Mouse (Mus musculus) embryonic facial prominence, embryonic 12.5 days (tissue): ENCODE results near the gene Grpel1. TPM values are rescaled to one million over a fixed set of nuclear protein-coding genes. Genes with fewer than 3 reads are reported as not detected.

ENCODE experiments used
- ATAC-seq: fragments of 200-750 bp; cut with Nextera tagmentation; 2 replicates; pipeline ENCODE4 v1.8.0; 2017; ENCODE audit not compliant: insufficient number of reproducible peaks, insufficient read depth, low FRiP score, low TSS enrichment
- H3K27ac ChIP-seq: fragments of 300-500 bp; sonication (generic); 2 replicates; pipeline ENCODE4 v1.5.1; 2016; ENCODE audit warnings: mild to moderate bottlenecking
- H3K27me3 ChIP-seq: fragments of 300-500 bp; sonication (generic); 2 replicates; pipeline ENCODE4 v1.6.1; 2016; ENCODE audit warnings: mild to moderate bottlenecking, moderate library complexity
- H3K36me3 ChIP-seq: fragments of 300-500 bp; sonication (generic); 2 replicates; pipeline ENCODE4 v1.6.1; 2016; ENCODE audit warnings: mild to moderate bottlenecking
- H3K4me1 ChIP-seq: fragments of 300-500 bp; sonication (generic); 2 replicates; pipeline ENCODE4 v1.6.1; 2016
- H3K4me2 ChIP-seq: fragments of 300-500 bp; sonication (generic); replicated peaks from 2 replicates; pipeline ENCODE4 v1.6.1; 2016; ENCODE audit warnings: mild to moderate bottlenecking, moderate library complexity
- H3K4me3 ChIP-seq: fragments of 300-500 bp; sonication (generic); 2 replicates; pipeline ENCODE4 v1.5.1; 2016; ENCODE audit warnings: mild to moderate bottlenecking
- H3K9ac ChIP-seq: fragments of 300-500 bp; sonication (generic); 2 replicates; pipeline ENCODE4 v1.6.1; 2016; ENCODE audit warnings: mild to moderate bottlenecking, moderate library complexity
- H3K9me3 ChIP-seq: fragments of 300-500 bp; sonication (generic); 2 replicates; pipeline ENCODE4 v1.6.1; 2016; ENCODE audit warnings: mild to moderate bottlenecking, moderate library complexity
- WGBS: fragments of 180-500 bp; shearing (Covaris S2); methylation state at CpG from one replicate; pipeline ENCODE4 v1.1.7; 2016; 5-methylcytosine and 5-hydroxymethylcytosine counted together
- polyA plus RNA-seq: library from polyadenylated mRNA; unstranded; fragments of >200 nt; fragmentation: Nextera tagmentation; extraction: Ambion mirVana; gene quantifications from 2 replicates; pipeline ENCODE4 v1.2.1, GENCODE M21; 2016

The Grpel1 gene
- polyA plus RNA-seq, 1 experiment from 2014 or later = 48.4 TPM

- Histone ChIP-seq H3K9ac (no peak overlapping the region), H3K27me3 (no peaks in the 10 kb centered on the region), H3K27ac (no peak overlapping the region), H3K9me3 (no peaks in the 10 kb centered on the region), H3K4me2 (no peak overlapping the region), H3K4me1 (peaks cover 14% of the 10 kb centered on the region), H3K36me3 (no peaks in the 10 kb centered on the region), H3K4me3 (no peak overlapping the region)
- 55% methylated on average over 2 of the region's 2 CpGs for WGBS
- no peak for ATAC-seq
Observed at GRCm38 (mm10) chr5:36461231-36461630, 3.6 kb upstream of the Grpel1 start.

DNA sequence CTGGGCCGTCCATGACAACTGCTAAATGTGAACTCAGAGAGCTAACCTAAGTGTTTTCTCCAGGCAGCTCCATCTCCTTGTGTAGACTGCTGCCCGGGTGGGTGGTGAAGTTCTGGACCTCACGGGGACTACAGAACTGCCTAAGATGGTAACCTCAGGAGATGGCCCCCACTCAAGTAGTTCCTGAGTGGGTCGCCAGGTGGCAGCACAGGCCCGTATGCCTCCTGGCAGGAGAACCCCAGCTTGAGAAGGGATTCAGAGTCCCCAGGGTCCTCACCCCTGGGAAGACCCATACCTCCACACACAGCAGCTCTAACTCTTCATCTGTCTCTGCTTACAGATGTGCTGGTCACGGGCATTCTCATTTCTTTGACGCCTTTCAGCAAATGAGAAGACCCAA lies 2.0 kb upstream of the Grpel1 start:
- ATAC-seq = no peak
- no peak overlapping the region for H3K27ac ChIP-seq
- H3K36me3 ChIP-seq = no peaks in the 10 kb centered on the region
- H3K4me3 ChIP-seq = no peak overlapping the region
- H3K27me3 ChIP-seq = no peaks in the 10 kb centered on the region
- no peak overlapping the region for H3K4me2 ChIP-seq
- peaks cover 17% of the 10 kb centered on the region for H3K4me1 ChIP-seq
- H3K9me3 ChIP-seq = no peaks in the 10 kb centered on the region
- no peak overlapping the region for H3K9ac ChIP-seq
- WGBS = 24% methylated on average over 7 of the region's 7 CpGs

DNA sequence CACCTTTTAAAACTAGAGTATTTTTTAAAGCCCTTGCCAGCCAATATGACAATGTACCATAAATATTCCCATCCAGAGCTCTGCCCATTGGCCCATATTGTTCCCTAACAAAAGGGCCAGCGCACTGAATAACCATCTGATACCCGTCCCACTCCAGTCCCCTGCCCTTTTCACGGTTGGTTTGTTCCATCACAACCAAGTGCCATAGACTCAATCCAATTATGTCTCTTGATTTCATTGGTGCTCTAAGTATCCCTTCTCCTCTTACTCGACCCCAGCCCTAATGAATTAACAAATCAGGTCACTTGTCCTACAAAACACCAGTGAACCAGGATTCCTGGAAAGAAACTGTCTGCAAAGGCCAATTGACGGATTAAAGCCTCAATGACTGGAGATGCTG lies 1.4 kb upstream of the Grpel1 start:
- Histone ChIP-seq H3K9me3 (no peaks in the 10 kb centered on the region), H3K9ac (no peak overlapping the region), H3K27me3 (no peaks in the 10 kb centered on the region), H3K36me3 (no peaks in the 10 kb centered on the region), H3K4me3 (no peak overlapping the region), H3K4me1 (peaks cover 17% of the 10 kb centered on the region), H3K27ac (no peak overlapping the region), H3K4me2 (no peak overlapping the region)
- 38% methylated on average over 5 of the region's 5 CpGs for WGBS
- ATAC-seq = no peak

GRCm38 (mm10) chr5:36465889-36466288 lies 1.1 kb downstream of the Grpel1 start:
- Histone ChIP-seq H3K9ac (peak overlapping the region; percentile 86), H3K36me3 (peaks cover 14% of the 10 kb centered on the region)
- WGBS = 28% methylated on average over 8 of the region's 8 CpGs

DNA sequence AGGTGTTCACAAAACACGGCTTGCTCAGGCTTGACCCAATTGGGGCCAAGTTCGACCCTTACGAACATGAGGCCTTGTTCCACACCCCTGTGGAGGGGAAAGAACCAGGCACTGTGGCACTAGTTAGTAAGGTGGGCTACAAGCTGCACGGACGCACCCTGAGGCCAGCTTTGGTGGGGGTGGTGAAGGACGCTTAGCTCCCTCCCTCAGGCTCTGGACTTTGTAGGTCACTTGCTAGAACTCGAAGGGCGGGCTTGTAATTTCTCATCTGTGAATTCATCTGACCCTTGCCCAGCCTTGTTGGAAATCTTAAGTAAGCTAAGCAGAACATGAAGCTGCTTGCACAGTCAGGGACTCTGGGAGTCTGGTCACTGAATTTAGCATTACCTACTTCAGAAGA lies 6.4 kb downstream of the Grpel1 start:
- Histone ChIP-seq H3K4me1 (peaks cover 3% of the 10 kb centered on the region), H3K27me3 (no peaks in the 10 kb centered on the region), H3K9ac (no peak overlapping the region), H3K27ac (no peak overlapping the region), H3K4me3 (no peak overlapping the region), H3K9me3 (no peaks in the 10 kb centered on the region), H3K36me3 (peaks cover 44% of the 10 kb centered on the region), H3K4me2 (no peak overlapping the region)
- WGBS = 91% methylated on average over 8 of the region's 8 CpGs
- no peak for ATAC-seq

More at GRCm38 (mm10) chr5:36465889-36466288, 1.1 kb downstream of the Grpel1 start:
- H3K4me2 ChIP-seq = peak overlapping the region; percentile 98
- H3K9me3 ChIP-seq = no peaks in the 10 kb centered on the region
- peak overlapping the region; percentile 99 for H3K4me3 ChIP-seq
- H3K27ac ChIP-seq = no peak overlapping the region
- H3K27me3 ChIP-seq = no peaks in the 10 kb centered on the region
- peaks cover 17% of the 10 kb centered on the region for H3K4me1 ChIP-seq
- ATAC-seq = no peak

DNA sequence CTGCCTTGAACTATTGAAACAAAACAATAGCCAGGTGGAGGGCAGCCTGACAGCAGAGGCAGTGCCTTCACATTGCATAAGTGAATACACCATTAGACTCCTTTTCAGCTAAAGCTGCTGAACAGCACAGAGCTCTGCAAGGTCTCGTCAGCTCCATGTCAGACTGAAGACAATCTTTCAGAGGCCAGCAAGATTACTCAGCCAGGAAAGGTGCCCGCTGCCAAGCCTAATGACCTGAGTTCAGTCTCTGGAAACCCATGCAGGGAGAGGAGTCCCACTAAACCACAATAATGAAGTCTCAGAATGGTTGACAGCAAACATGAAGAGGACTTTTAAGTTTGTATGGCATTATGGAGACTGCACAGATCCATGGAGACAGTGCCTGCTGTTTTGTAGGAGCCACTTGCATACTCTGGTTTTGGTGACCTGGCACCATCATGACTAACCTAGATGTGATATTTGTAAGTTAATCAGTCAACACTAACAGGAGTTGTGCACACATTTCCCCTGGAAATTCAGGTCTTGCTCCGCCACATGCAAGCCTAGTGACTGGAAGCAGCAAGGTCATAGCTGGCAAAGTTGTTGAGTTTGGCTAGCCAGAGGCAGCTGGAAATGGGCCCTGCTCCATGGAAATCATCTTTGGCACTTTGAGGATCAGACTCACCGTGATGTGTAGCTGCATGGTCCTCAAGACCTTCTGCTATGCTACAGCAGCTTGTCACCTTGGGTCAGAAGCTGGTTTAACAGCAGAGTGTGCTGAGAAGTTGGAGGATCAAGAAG lies 8.3 kb downstream of the Grpel1 start:
- no peak overlapping the region for H3K27ac ChIP-seq
- H3K4me1 ChIP-seq = no peaks in the 10 kb centered on the region
- H3K27me3 ChIP-seq = no peaks in the 10 kb centered on the region
- no peak for ATAC-seq
- H3K9me3 ChIP-seq = no peaks in the 10 kb centered on the region
- H3K4me3 ChIP-seq = no peak overlapping the region
- no peak overlapping the region for H3K4me2 ChIP-seq
- H3K9ac ChIP-seq = no peak overlapping the region
- WGBS = 90% methylated on average over 4 of the region's 4 CpGs
- H3K36me3 ChIP-seq = peaks cover 44% of the 10 kb centered on the region

- Histone ChIP-seq H3K4me2 (no peak overlapping the region), H3K9ac (no peak overlapping the region), H3K27me3 (no peaks in the 10 kb centered on the region), H3K4me3 (no peak overlapping the region), H3K27ac (no peak overlapping the region), H3K4me1 (no peaks in the 10 kb centered on the region), H3K36me3 (peaks cover 44% of the 10 kb centered on the region), H3K9me3 (no peaks in the 10 kb centered on the region)
- ATAC-seq = no peak
- WGBS = 89% methylated on average over 5 of the region's 5 CpGs
Observed at GRCm38 (mm10) chr5:36474283-36474682, 9.5 kb downstream of the Grpel1 start.

- Histone ChIP-seq H3K27ac (no peak overlapping the region), H3K9me3 (no peaks in the 10 kb centered on the region), H3K4me1 (peaks cover 7% of the 10 kb centered on the region), H3K4me3 (no peak overlapping the region), H3K36me3 (peaks cover 14% of the 10 kb centered on the region), H3K27me3 (no peaks in the 10 kb centered on the region), H3K9ac (no peak overlapping the region), H3K4me2 (no peak overlapping the region)
- WGBS = 87% methylated on average over 3 of the region's 3 CpGs
- no peak for ATAC-seq
Observed at GRCm38 (mm10) chr5:36477486-36477885, 12.7 kb downstream of the Grpel1 start.

GRCm38 (mm10) chr5:36478540-36479420 lies 14.0 kb downstream of the Grpel1 start:
- Histone ChIP-seq H3K9me3 (no peaks in the 10 kb centered on the region), H3K27ac (no peak overlapping the region), H3K27me3 (no peaks in the 10 kb centered on the region), H3K4me1 (peaks cover 17% of the 10 kb centered on the region), H3K4me3 (no peak overlapping the region), H3K4me2 (no peak overlapping the region), H3K9ac (no peak overlapping the region), H3K36me3 (peaks cover 4% of the 10 kb centered on the region; the same call in 1 of the 2 replicates)
- 89% methylated on average over 6 of the region's 6 CpGs for WGBS
- no peak for ATAC-seq

- no peak for ATAC-seq
- WGBS = 87% methylated on average over 2 of the region's 2 CpGs
- no peak overlapping the region for H3K9ac ChIP-seq
- H3K4me2 ChIP-seq = no peak overlapping the region
- peaks cover 4% of the 10 kb centered on the region; the same call in 1 of the 2 replicates for H3K36me3 ChIP-seq
- no peaks in the 10 kb centered on the region for H3K9me3 ChIP-seq
- no peaks in the 10 kb centered on the region for H3K27me3 ChIP-seq
- H3K27ac ChIP-seq = no peak overlapping the region
- H3K4me3 ChIP-seq = no peak overlapping the region
- H3K4me1 ChIP-seq = peaks cover 18% of the 10 kb centered on the region
Observed at GRCm38 (mm10) chr5:36479735-36480134, 14.9 kb downstream of the Grpel1 start.

DNA sequence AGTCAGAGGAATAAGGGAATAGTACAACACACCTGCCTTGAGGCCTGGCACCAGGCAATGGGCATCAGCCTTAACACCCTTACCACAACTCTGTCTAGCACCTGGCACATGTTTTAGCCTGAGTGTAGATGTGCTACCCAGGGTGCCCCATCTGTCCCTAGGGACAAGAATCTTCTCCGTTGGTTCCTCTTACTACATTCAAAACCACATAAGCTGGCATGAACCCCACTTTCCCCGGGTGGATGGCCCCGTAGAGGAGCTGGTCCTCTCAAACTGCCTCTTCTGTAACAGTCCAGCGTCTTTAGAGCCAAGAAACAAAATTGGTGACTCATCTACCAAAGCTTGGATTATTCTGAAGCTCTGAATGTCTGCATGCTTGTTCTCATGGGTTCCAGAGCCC lies 15.6 kb downstream of the Grpel1 start:
- H3K4me2 ChIP-seq = no peak overlapping the region
- peaks cover under 1% of the 10 kb centered on the region; the same call in 1 of the 2 replicates for H3K36me3 ChIP-seq
- WGBS = 91% methylated on average over 4 of the region's 4 CpGs
- no peak overlapping the region for H3K27ac ChIP-seq
- peaks cover 24% of the 10 kb centered on the region for H3K4me1 ChIP-seq
- ATAC-seq = no peak
- no peak overlapping the region for H3K4me3 ChIP-seq
- peaks cover 6% of the 10 kb centered on the region for H3K27me3 ChIP-seq
- no peak overlapping the region for H3K9ac ChIP-seq
- H3K9me3 ChIP-seq = no peaks in the 10 kb centered on the region

DNA sequence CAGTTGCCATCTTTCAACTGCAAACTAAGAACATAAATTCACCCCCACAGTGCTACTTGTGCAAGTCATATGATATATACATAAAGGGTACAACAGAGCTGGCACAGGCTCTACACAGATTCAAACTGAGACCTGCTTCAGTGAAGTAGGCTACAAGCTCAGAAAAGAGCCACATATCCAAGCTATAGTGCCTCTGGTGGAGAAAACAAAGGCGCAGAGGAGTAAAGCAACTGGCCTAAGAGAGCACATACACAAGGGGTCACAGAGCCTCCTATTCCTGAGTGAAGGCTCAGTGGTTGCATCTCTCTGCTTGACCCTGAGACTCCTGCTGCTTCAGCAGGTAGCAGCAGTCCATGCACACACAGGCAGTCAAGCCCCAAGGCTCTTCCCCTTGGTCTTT lies 16.3 kb downstream of the Grpel1 start:
- H3K27me3 ChIP-seq = peaks cover 13% of the 10 kb centered on the region
- H3K9ac ChIP-seq = no peak overlapping the region
- no peak for ATAC-seq
- H3K36me3 ChIP-seq = no peaks in the 10 kb centered on the region
- no peak overlapping the region for H3K27ac ChIP-seq
- no peak overlapping the region for H3K4me3 ChIP-seq
- H3K4me1 ChIP-seq = peaks cover 24% of the 10 kb centered on the region
- WGBS = 68% methylated on average over 1 of the region's 1 CpGs
- no peaks in the 10 kb centered on the region for H3K9me3 ChIP-seq
- no peak overlapping the region for H3K4me2 ChIP-seq
